Mouse (Mus musculus) kidney, adult 9 months (tissue): ENCODE measurements around the gene Epha2.
A peak's percentile ranks its signal among the peaks of the same experiment; 100 is the strongest.

ENCODE experiments used
- DNase-seq: peaks from one replicate; pipeline ENCODE4 v3.0.0; 2022

Gene Epha2

DNA sequence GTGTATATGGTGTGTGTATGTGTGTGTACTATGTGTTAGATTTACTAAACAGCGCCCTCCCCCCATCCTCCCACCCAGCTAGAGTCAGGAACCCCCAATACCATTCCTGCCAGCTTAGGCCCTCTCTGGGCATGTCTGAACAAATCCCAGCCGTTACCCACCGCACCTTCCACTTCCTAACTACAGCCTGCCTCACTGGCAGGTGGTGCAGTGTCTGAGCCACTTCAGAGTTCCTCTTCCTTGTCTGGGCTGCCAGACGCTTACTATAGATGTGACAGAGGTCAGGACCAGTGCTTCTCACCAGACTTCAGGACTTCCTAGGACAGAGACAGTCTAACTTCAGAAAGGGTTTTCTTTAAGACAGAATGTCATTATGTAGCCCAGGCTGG is 3.2 kb downstream of the Epha2 start:
- no peak for DNase-seq

DNA sequence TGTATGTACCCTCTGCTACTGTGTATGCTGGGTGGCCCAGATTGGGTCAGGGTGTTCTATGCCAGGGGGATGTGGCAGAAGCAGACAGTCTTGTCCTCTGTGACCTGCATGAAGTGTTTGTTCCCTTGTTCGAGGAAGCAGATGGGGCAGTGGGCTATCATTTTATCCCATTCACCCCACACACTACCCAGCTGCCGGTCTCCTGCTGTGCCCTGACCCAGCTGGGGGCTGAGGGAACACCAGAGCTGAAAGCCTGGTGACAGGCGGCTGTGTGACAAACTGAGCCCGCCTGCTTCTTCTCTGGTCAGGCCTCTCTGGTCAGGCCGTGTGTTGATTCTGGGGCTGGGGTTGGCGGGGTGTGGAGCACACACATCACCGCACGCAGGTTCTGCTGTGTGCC is 5.0 kb downstream of the Epha2 start:
- DNase-seq = no peak

DNA sequence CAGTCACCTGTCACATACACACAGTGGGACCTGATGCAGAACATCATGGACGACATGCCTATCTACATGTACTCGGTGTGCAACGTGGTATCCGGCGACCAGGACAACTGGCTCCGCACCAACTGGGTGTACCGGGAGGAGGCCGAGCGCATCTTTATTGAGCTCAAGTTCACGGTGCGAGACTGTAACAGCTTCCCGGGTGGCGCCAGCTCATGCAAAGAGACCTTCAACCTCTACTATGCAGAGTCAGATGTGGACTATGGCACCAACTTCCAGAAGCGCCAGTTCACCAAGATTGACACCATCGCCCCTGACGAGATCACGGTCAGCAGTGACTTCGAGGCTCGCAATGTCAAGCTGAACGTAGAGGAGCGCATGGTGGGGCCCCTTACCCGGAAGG is 7.3 kb downstream of the Epha2 start:
- peak; percentile 88 for DNase-seq

DNA sequence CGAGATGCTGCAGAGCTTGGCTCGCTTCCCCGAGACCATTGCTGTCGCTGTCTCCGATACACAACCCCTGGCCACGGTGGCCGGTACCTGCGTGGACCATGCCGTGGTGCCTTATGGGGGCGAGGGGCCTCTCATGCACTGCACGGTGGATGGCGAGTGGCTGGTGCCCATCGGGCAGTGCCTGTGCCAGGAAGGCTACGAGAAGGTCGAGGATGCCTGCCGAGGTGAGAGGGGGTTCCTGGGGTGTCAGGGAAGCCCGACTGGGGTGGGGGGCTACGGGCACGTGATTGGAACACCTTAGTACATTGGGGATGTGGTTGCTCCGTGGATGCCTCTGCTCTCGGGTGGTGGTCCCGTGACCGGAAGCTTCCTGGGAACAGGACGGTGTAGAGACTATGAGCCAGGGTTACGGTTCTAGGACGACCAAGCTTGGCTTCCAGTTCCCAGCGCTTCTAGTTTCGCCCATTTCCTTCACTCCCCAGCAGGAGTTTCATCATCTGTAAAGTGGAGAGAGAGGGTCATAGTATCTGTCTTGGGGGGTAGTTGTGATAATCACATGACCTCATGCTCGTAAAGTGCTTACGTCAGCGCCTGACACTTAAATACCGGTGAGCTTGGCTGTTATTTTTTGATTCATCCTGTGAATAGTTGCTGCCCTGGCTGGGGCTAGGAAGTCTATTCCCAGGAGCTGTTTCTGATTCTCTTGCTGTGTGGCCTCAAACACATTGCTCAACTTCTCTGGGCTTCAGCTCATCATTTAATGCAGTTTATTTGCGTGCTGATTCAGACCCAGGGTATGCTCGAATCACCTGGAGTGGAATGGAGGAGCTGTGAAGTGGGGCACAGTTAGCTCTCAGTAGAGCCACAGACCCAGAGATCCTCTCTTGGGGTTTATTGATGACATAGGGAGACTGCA is 8.1 kb downstream of the Epha2 start:
- no peak for DNase-seq

DNA sequence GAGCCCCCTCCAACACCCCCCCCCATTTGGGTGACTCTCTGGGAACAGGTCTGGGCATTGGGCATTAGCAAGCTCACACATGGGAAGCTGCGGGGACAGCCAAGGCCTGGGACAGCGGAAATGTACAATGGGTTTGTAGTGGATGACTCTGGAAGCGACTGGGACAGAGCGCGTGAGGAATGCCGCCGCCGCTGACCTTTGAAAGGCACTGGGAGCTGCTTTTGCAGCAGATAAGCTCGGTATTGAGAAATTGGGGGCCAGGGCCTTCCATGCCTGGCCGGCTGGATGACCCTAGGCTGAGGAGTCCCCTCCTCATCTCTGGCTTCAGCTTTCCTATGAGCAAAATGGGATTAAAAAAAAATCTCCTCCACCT is 8.7 kb downstream of the Epha2 start:
- DNase-seq = no peak

DNA sequence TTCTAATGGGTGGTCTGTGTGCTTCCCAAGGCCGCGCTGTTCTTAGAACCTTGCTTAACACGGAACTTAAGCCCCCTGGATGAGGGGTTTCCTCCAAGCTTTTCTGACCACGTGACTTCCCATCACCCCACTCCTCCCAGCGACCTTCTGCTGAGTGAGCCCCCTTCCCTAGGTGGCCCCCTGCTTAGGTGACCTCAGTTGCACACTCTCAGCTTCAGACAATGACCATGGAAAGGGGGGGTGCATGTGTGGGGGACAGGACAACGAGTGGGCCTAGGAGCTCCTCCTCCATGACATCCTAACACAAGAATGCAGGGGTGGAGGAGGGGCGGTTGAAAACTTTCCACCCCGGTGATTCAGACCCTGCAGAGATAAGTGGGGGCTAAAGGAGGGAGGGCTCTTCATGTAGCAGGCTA is 9.2 kb downstream of the Epha2 start:
- peak; percentile 69 for DNase-seq

DNA sequence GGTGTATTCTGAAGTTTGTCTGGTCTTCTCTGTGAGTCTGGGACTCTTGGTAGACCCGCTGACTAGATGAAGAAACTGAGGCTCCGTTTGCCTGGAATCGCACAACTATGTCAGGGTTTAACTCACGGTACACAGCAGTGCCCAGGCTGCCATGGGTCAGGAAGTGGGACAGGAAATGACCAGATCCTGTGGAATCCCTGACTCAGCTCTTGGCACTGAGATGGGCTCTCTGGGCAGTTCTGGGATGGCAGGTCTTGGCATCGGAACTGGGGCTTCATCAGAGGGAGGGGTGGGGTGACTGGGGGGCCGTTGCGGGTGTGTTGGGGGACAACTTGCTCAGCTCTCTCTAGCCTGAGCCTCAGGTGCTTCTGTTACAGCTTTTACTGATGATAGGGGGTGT is 10.0 kb downstream of the Epha2 start:
- peak; percentile 79 for DNase-seq

DNA sequence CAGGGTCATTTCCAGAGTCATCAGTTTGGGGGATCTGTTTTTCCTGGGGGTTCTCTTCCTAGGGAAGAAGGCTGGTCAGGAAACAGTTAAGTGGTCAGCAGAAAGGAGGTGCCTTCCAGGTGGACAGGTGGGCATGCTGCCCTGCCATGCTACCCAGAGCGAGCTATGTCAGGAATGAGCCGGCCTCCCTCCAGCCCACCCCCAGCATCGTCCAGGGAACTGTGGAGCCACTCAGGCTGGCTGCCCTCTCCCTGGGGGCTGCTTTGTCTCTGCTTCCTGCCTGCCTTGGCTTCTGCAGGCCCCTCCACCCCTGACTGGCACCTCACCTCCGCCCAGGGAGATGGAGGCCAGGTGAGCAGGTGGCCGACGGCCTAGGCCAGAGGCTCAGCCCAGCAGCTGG is 10.5 kb downstream of the Epha2 start:
- DNase-seq = no peak

DNA sequence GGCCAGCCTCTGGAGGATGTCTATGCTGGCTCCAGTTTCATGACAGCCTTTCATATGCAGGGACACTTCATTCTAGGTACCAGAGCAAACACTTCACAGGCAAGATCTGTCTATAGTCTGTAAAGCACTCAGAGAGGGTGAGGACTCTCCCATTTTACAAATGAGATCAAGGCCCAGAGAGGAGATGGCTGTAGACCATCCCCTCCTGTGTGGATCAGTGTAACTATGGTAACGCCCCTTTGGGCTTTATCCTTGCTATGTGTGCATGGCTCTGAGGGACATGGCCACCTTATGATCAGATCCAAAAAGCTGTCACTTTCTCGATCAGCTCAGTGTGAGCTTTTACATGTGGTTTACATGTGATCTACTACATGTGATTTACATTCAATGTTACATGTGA is 10.9 kb downstream of the Epha2 start:
- no peak for DNase-seq

DNA sequence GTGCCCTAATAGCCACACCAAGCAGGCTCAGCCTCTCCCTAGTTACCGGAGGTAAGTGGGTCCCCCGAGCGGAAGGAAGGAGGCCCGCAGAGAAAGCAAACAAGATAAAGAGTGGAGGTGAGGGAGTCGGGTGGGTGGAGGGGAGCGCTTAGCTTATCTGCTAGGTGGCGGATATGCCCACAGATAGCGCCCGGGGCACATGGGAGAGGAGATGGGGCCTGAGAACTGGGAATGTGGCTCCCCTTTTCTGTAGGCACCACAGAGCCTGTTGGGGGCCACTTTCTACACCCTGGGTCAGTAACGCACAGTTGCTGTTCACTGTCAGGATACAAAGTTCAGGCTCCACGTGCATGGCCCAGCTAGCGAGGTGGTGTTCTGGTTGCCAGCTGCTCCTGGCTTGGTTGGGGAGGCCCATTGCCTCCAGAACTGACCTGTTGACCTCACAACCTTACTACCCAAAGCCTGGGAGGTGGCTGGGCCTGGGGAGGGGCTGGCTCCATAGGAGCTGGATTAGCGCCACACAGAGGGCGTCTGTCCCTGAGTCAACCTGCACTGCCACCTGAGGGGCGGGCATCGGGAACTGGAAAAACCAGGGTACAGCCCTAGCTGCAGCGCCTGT is 11.6 kb downstream of the Epha2 start:
- DNase-seq = peak; percentile 75

DNA sequence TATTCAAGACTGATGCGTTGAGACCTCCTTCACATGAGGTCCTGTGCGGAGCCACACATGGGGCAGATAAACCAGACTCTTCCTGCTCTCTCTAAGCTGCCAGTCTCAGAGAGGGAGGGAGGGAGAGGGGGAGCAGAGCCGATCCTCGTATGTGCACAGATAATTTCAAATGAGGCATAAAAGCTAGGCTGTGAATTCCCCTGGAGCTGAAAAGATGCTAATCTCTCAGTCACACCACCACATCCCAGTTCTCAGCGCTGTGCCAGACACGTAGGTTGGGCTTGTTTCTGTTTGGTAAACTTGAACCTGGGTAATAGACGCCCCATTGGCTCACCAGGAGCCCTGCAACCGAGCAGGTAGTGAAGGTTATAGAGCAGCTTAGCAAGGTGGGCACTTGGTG is 12.4 kb downstream of the Epha2 start:
- no peak for DNase-seq

DNA sequence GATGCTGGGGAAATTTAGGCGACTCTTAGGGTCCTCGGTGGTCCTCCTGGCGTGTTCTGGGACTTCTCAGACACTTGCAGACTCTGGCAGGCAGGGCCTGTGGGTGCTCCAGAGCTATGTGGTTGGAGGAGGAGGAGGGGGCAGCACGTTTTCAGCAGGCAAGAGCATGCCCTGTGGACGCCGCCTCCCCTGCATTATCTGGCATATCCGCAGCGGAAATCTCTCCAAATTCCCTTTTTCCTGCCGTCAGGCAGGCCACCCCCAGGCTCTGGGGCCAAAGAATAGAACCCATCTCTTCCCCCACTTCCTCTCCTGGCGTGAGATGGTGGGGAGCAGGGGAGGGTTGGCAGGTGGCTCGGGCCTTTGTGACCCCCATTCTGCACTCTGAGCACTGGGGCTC is 12.9 kb downstream of the Epha2 start:
- no peak for DNase-seq

DNA sequence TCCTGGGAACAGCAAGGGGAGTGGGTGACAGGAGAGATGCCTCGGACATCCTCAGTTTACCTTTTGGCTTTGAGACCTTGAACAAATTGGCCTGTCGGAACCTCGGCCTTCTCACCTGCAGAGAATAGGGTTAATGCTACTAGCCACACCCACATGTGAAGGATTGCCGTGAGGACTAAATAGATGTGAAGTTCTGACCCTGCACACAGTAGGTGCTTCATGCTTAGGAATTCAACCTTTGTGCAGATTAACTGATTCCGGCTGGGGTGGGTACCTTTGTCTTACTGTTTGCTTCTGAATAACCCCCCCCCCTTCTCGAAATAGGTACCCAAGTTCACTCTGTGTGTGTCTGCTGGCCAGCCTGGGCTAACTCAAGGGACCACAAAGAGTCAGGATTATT is 13.7 kb downstream of the Epha2 start:
- DNase-seq = no peak

DNA sequence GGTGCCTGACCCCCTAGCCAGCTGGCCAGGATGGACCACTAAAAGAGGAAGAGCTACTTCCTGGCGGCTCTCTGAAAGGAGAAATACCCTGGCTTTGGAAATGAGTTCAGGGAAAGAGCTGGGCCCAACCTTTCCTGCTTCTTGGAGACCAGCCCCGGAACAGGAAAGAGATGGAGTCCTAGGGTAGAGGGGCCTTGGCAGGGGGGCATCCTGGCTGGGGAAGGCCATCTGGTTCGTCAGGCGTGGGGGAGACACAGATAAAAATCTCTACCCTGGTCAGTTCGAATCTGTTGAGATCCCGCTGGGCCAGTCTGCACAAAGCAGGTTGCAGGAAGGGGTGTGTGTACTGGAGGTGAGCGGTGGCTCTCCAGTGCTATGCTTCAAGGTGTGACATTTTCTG is 15.0 kb downstream of the Epha2 start:
- no peak for DNase-seq

DNA sequence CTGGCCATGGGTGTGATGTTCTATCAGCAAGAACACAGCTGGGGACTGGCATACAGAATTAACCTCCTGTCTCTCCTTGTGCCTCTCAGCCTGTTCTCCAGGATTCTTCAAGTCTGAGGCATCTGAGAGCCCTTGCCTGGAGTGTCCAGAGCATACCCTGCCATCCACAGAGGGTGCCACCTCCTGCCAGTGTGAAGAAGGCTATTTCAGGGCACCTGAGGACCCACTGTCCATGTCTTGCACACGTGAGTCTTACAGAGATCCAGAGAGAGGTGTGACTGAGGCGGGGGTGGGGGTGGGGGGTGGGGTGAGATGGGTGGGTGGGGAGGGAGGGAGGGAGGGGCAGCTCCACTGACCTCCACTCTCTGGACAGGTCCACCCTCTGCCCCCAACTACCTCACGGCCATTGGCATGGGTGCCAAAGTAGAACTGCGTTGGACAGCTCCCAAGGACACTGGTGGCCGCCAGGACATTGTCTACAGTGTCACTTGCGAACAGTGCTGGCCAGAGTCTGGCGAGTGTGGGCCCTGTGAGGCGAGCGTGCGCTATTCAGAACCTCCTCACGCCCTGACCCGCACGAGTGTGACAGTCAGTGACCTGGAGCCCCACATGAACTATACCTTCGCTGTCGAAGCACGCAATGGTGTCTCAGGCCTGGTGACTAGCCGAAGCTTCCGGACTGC is 15.6 kb downstream of the Epha2 start:
- DNase-seq = peak; percentile 63

DNA sequence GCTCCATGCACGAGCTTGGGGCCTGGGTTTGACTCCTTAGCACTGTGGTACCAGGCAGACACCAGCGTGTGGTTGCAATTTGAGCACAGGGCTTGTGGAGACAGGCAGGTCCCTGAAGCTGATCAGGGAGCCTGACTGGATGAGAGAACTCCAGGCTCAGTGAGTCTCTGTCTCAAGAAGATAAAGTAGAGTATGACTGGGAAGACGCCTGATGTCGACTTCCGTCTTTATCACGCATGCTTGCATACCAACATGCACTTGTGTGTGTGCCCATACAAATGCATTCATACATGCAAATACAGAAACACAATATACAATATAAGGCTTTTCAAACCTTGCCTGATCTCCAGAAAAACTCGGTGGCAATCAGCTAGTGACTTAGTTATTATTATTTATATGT is 16.9 kb downstream of the Epha2 start:
- DNase-seq = no peak

DNA sequence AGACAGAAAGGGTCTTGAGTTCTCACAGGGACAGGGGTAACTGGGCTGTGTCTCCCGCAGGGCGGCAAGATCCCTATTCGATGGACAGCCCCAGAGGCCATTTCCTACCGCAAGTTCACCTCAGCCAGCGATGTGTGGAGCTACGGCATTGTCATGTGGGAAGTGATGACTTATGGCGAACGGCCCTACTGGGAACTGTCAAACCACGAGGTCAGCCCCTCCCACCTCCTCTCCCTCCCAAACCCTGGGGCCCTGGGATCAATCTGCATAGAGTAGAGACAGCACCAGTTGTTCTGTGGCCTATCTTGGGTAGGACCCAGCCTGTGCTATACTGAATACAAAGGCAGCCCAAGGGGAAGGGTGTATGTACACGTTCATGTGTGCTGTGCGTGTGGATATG is 21.5 kb downstream of the Epha2 start:
- DNase-seq = no peak

DNA sequence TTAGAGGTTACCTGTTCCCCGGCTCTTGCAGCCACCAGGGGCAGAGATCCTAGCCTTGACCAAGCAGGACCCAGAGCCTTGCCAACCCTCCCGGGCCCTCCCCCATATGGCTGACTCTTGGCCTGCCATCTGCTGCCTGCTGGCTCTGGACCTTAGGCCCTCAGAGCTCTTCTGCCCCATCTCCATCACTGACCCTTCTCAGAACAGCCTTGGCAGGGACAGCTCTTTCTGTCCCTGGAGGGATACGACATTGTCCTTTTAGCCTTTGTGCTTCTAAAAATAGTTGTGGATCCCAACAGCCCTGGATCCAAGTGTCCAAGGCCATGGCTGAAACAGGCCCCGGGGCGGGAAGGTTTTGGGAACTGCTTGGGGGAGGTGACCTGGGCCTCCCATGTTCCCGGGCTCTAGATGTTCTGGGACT is 23.7 kb downstream of the Epha2 start:
- DNase-seq = no peak

DNA sequence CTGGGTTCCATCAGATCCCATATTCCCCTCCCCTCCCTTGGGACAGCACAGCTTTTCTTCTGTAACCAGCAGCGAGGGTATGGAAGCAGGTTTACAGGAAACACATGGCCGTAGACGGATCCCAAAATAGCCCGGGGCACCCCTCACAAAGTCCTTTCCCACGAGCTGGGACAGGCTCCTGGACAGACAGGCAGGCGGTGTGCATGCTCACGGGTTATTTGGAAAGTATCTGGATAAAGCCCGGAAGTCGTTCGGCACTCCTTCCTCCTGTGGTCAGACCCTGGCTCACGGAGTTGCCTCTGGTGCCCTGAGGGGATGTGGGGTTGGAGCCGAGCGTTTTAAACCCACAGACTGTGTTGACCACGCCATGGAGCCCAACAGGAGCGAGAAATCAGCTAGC is 24.6 kb downstream of the Epha2 start:
- no peak for DNase-seq

DNA sequence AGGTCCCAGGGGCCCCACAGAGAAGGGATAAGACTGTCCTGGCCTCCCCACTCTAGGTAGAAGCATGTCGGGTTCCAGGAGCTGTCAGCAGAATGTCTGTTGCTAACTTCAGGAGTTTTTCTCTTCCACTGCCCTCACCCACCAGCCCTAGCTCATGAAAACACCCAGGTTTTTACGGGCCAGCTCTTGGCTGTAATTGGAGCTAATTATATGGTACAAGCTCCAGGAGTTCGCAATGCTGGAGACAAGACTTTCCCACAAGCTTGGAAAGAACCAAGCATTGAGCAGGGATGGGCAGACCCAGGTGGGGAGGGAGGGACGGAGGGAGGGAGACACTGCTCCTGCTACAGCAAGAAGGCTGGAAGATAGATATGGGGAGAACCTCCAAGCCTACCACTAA is 26.0 kb downstream of the Epha2 start:
- DNase-seq = no peak

DNA sequence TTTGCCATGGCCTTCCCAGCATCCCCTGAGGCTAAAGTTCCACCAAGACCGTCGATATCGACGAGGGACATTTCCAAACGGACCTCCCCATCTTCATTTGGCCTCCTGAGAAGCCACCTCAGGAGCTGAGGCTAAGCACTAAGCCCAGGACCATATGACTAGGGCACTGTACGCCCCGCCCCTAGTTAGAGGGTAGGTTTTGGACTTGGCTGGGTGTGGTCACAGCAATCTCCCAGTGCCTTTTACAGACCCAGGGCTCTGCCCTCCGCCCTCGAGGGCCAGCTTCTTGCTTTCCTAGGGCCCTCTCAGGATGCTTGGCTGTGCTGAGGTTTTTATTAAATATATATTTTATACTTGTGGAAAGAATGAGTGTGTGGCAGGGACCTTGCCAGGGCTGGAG is 27.7 kb downstream of the Epha2 start:
- no peak for DNase-seq

DNA sequence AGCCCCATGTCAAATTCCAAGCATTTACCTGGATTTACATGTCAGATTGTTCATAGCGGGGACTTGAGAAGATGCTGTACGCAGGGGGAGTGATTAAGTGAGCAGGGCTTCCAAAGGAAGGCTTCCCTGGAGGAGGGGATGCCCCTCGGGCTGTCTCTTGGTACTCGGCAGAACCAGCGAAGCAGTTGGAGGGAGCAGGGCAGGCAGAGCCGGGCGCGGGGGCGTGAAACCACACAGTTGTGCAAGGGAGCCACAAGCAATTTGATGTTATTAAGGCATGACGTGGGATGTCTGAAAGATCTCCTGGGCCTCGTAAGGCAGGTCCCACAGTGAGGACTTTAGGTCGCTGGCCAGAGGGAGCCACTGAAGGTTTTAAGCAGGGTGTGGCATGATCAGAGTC is 28.9 kb downstream of the Epha2 start:
- DNase-seq = no peak

DNA sequence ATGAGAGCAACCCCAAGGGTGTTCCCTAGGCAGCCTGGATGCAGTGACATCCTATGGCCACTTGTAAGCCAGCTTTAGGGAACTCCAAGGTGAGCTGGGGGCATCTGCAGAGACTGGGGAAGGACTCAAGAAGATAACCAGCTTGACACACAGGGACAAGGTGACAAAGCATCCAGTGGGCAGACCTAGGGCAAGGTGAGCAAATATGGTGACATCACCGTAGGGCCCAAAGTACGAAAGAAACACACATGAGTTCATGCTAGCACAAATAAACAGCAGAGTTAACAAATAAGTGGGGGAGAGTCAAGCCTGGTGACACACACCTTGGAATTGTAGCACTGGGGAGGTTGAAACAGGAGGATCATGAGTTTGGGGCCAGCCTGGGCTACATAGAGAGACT is 30.4 kb downstream of the Epha2 start:
- DNase-seq = no peak

DNA sequence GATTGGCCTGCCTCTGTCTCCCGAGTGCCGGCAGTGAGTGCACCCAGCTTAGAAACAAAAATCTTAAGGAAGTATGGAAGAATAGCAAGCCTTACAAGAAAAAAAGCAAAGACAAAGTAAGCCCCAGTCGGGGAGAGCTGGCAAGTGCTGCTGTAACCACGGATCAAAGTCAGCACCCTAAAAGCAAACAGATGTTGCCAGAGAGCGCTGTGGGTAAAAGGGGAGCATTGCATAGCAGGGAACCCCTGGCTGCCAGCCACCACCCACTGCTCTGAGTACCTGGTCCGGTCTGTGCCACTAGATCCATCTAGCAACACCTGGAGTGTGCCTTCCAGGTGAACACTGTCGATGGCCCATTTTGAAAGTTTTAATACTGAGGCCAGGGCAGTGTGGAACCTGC is 31.2 kb downstream of the Epha2 start:
- no peak for DNase-seq
